Mouse (Mus musculus): Measurements from ENCODE around the gene Nars2. TPM values are rescaled to one million over a fixed set of nuclear protein-coding genes. Genes with fewer than 3 reads are reported as not detected.
A peak's percentile ranks its signal among the peaks of the same experiment; 100 is the strongest.

The Nars2 gene
- polyA plus RNA-seq, 1 experiment from 2014 or later, result 21.0 TPM

- H3K9ac ChIP-seq (ENCODE audit: low read depth, low read length), result no peak overlapping the region
- no peak overlapping the region for H3K4me3 ChIP-seq (replicated peaks; ENCODE audit: low read depth, low read length)
- DNase-seq (ENCODE audit: low spot score) (no peak), ATAC-seq (replicated peaks; ENCODE audit: low FRiP score, low read depth) (no peak)
- 26% methylated on average over 4 of the region's 4 CpGs for WGBS
- no peak overlapping the region for H3K4me2 ChIP-seq (ENCODE audit: low read length)
- peaks cover 4% of the 10 kb centered on the region; the same call in 1 of the 2 replicates for H3K4me1 ChIP-seq (replicated peaks; ENCODE audit: insufficient read depth, low read length)
- peak overlapping the region; percentile 19; the same call in 1 of the 2 replicates for H3K27ac ChIP-seq
- no peaks in the 10 kb centered on the region for H3K27me3 ChIP-seq (ENCODE audit: insufficient read depth, low read length)
- no peaks in the 10 kb centered on the region for H3K9me3 ChIP-seq (replicated peaks; ENCODE audit: low read length)
- no peak for TF ChIP-seq CTCF (IDR thresholded peaks at IDR 0.05; ENCODE audit: low read depth)
- H3K36me3 ChIP-seq (ENCODE audit: insufficient read depth, low read length), result no peaks in the 10 kb centered on the region
Measured at GRCm38 (mm10) chr7:97078685-97079084, 127.4 kb downstream of the Nars2 start.

GRCm38 (mm10) chr7:97079145-97079544 lies 127.8 kb downstream of the Nars2 start:
- Histone ChIP-seq H3K27ac (peak overlapping the region; percentile 75), H3K9ac (ENCODE audit: low read depth, low read length) (no peak overlapping the region)
- DNase-seq (ENCODE audit: low spot score), result peak; percentile 77

GRCm38 (mm10) chr7:97079651-97080365 lies 128.5 kb downstream of the Nars2 start:
- DNase-seq (ENCODE audit: low spot score) (peak; percentile 36), ATAC-seq (replicated peaks; ENCODE audit: low FRiP score, low read depth) (no peak)
- Histone ChIP-seq H3K4me2 (ENCODE audit: low read length) (no peak overlapping the region), H3K9me3 (replicated peaks; ENCODE audit: low read length) (no peaks in the 10 kb centered on the region), H3K4me1 (replicated peaks; ENCODE audit: insufficient read depth, low read length) (peaks cover 4% of the 10 kb centered on the region; the same call in 1 of the 2 replicates), H3K36me3 (ENCODE audit: insufficient read depth, low read length) (no peaks in the 10 kb centered on the region), H3K4me3 (replicated peaks; ENCODE audit: low read depth, low read length) (no peak overlapping the region), H3K27me3 (ENCODE audit: insufficient read depth, low read length) (no peaks in the 10 kb centered on the region), H3K9ac (ENCODE audit: low read depth, low read length) (no peak overlapping the region), H3K27ac (peak overlapping the region; percentile 75)
- 56% methylated on average over 4 of the region's 4 CpGs for WGBS
- TF ChIP-seq CTCF (IDR thresholded peaks at IDR 0.05; ENCODE audit: low read depth), result no peak

More at GRCm38 (mm10) chr7:97079145-97079544, 127.8 kb downstream of the Nars2 start:
- no peaks in the 10 kb centered on the region for H3K9me3 ChIP-seq (replicated peaks; ENCODE audit: low read length)
- ATAC-seq (replicated peaks; ENCODE audit: low FRiP score, low read depth), result no peak
- peaks cover 4% of the 10 kb centered on the region; the same call in 1 of the 2 replicates for H3K4me1 ChIP-seq (replicated peaks; ENCODE audit: insufficient read depth, low read length)
- 18% methylated on average over 6 of the region's 6 CpGs for WGBS
- peak; percentile 62 for TF ChIP-seq CTCF (IDR thresholded peaks at IDR 0.05; ENCODE audit: low read depth)
- no peaks in the 10 kb centered on the region for H3K36me3 ChIP-seq (ENCODE audit: insufficient read depth, low read length)
- H3K4me3 ChIP-seq (replicated peaks; ENCODE audit: low read depth, low read length), result no peak overlapping the region
- no peak overlapping the region for H3K4me2 ChIP-seq (ENCODE audit: low read length)
- no peaks in the 10 kb centered on the region for H3K27me3 ChIP-seq (ENCODE audit: insufficient read depth, low read length)

- no peak for TF ChIP-seq CTCF (IDR thresholded peaks at IDR 0.05; ENCODE audit: low read depth)
- H3K4me3 ChIP-seq (replicated peaks; ENCODE audit: low read depth, low read length), result peak overlapping the region; percentile 96
- H3K9me3 ChIP-seq (replicated peaks; ENCODE audit: low read length), result no peaks in the 10 kb centered on the region
- 35% methylated on average over 4 of the region's 4 CpGs for WGBS
- peaks cover 4% of the 10 kb centered on the region; the same call in 1 of the 2 replicates for H3K4me1 ChIP-seq (replicated peaks; ENCODE audit: insufficient read depth, low read length)
- DNase-seq (ENCODE audit: low spot score) (no peak), ATAC-seq (replicated peaks; ENCODE audit: low FRiP score, low read depth) (no peak)
- H3K27me3 ChIP-seq (ENCODE audit: insufficient read depth, low read length), result no peaks in the 10 kb centered on the region
- H3K9ac ChIP-seq (ENCODE audit: low read depth, low read length), result peak overlapping the region; percentile 98
- H3K27ac ChIP-seq, result peak overlapping the region; percentile 98
- H3K4me2 ChIP-seq (ENCODE audit: low read length), result peak overlapping the region; percentile 69
- H3K36me3 ChIP-seq (ENCODE audit: insufficient read depth, low read length), result no peaks in the 10 kb centered on the region
Measured at GRCm38 (mm10) chr7:97080621-97081241, 129.4 kb downstream of the Nars2 start.

GRCm38 (mm10) chr7:97081242-97081958 lies 130.1 kb downstream of the Nars2 start, which contains the start of gene Gab2:
Gene Gab2 (plus strand): TSS chr7:97081586.
- Histone ChIP-seq H3K4me1 (replicated peaks; ENCODE audit: insufficient read depth, low read length) (peaks cover 4% of the 10 kb centered on the region; the same call in 1 of the 2 replicates), H3K27ac (peak within 1 kb of the TSS; percentile 98), H3K36me3 (ENCODE audit: insufficient read depth, low read length) (no peaks in the 10 kb centered on the region), H3K9me3 (replicated peaks; ENCODE audit: low read length) (no peaks in the 10 kb centered on the region), H3K4me3 (replicated peaks; ENCODE audit: low read depth, low read length) (peak within 1 kb of the TSS; percentile 96), H3K4me2 (ENCODE audit: low read length) (peak within 1 kb of the TSS; percentile 69), H3K27me3 (ENCODE audit: insufficient read depth, low read length) (no peaks in the 10 kb centered on the region), H3K9ac (ENCODE audit: low read depth, low read length) (peak within 1 kb of the TSS; percentile 98)
- under 1% methylated on average over 45 of the region's 83 CpGs for WGBS
- TF ChIP-seq CTCF (IDR thresholded peaks at IDR 0.05; ENCODE audit: low read depth), result no peak
- ATAC-seq (replicated peaks; ENCODE audit: low FRiP score, low read depth), result peak; percentile 92
- DNase-seq (ENCODE audit: low spot score), result peak; percentile 84

GRCm38 (mm10) chr7:97081959-97082218 lies 130.6 kb downstream of the Nars2 start:
- Histone ChIP-seq H3K27me3 (ENCODE audit: insufficient read depth, low read length) (no peaks in the 10 kb centered on the region), H3K9ac (ENCODE audit: low read depth, low read length) (peak overlapping the region; percentile 98), H3K4me2 (ENCODE audit: low read length) (peak overlapping the region; percentile 69), H3K9me3 (replicated peaks; ENCODE audit: low read length) (no peaks in the 10 kb centered on the region), H3K4me3 (replicated peaks; ENCODE audit: low read depth, low read length) (peak overlapping the region; percentile 96), H3K4me1 (replicated peaks; ENCODE audit: insufficient read depth, low read length) (peaks cover 4% of the 10 kb centered on the region; the same call in 1 of the 2 replicates), H3K36me3 (ENCODE audit: insufficient read depth, low read length) (no peaks in the 10 kb centered on the region), H3K27ac (peak overlapping the region; percentile 98)
- under 1% methylated on average over 29 of the region's 38 CpGs for WGBS
- DNase-seq (ENCODE audit: low spot score) (no peak), ATAC-seq (replicated peaks; ENCODE audit: low FRiP score, low read depth) (peak; percentile 23)
- no peak for TF ChIP-seq CTCF (IDR thresholded peaks at IDR 0.05; ENCODE audit: low read depth)
